Mouse (Mus musculus): ENCODE data around the gene Prss32. TPM values are rescaled to one million over a fixed set of nuclear protein-coding genes. Genes with fewer than 3 reads are reported as not detected.

The Prss32 gene
- total RNA-seq (2022) = not detected

DNA sequence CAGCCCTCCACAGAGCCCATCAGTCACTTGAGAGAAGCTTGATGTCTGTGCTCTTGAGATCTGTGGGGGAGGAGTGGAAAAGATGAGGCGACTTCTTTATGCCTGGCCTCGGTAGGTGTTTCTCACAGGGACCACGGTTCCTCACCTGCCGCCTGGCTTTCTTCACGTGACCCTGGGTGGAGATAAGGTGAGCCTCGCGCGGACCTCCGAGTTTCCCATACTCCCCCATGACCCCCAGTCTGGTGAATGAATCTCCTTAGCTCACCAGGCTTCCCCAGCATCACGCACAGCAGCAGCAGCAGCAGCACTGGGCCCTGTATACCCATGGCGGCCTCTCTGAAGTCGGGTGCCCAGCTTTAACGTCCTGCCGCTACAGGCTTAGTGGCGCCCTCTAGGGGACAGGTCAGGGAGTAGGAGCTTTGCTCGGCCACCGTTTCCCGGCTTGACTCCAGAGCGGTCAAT lies at the start of gene Prss32, which contains the start of gene Prss41:
TSS of gene Prss32 (plus strand) at position 44 of the 462 bp plus-strand sequence.
TSS of gene Prss41 (minus strand) at position 361 of the 462 bp plus-strand sequence.
- DNase-seq (ENCODE audit: low spot score) = no peak

GRCm38 (mm10) chr17:23795323-23795722 lies 48.3 kb upstream of the Prss32 start:
- no peak for DNase-seq (ENCODE audit: low spot score)

DNA sequence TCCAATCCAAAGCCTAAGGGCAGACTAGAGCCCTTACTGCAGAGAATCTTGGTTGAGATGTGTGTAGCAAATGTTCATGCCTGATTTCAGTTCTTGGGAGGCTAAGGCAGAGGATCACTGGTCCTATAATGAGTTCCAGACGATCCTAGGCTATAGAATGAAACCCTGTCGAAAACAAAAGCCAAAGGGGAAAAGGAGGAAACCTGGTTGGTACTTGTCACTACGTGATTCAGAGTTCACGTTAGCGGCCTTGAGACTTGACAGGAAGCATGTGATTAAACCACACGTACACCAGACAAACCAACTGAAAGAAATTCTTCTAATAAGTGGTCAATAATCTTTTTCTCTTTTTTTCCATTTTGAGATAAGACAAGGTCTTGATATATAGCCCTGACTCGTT lies 46.3 kb upstream of the Prss32 start:
- DNase-seq (ENCODE audit: low spot score) = no peak

DNA sequence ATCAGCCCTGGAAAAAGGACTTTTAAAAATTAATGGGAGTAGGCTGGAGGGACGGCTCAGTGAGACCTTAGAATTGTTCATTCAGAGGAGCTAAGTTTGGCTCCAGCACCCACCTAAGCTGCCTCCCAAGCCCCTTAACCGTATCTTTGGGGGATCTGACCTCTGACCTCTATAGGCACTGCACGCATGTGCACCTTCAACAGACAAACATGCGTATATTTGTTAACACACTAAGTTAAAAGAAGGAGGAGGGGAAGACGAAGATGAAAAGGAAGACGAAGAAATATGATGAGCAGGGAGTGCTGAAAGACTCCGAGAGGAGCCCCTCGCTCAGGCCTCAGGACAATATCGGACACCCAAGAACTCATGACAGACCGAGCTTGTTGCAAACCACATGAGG lies 42.0 kb upstream of the Prss32 start:
- no peak for DNase-seq (ENCODE audit: low spot score)

- peak; percentile 98 for DNase-seq (ENCODE audit: low spot score)
These were observed 40.8 kb upstream of the Prss32 start for GRCm38 (mm10) chr17:23802746-23803365.

DNA sequence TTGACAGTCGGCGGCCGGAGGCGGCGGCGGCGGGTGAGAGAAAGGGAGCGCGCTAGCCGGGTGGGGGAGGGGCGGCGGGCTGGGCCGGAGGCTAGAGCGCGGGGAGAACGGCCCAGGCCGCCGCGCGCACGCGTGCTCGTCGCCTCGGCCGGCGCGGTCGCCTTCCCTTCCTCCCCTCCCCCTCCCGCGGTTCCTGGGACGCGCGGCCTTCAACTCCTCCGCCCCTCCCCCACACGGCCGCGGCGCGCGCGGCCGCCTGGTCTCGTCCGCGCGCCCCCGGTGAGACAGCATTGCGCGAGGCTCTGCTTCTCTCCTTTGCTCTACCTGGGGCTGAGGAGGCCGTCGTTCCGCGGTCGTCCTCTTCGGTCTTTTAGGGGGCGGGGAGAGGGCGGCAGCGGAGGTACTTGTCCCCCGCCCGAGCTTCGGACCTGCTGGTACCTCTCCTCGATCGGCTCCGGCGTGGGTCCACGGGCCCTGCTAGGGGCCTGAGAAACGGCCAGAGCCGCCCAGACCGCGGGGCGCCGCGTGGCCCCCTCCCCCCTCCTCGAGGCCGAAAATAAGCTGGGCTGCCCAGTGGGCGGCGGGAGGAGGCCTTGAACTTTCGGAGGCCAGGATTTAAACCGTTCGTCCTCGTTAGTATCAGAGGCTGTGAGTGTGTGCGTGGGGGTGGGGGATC lies 40.2 kb upstream of the Prss32 start:
- no peak for DNase-seq (ENCODE audit: low spot score)

DNA sequence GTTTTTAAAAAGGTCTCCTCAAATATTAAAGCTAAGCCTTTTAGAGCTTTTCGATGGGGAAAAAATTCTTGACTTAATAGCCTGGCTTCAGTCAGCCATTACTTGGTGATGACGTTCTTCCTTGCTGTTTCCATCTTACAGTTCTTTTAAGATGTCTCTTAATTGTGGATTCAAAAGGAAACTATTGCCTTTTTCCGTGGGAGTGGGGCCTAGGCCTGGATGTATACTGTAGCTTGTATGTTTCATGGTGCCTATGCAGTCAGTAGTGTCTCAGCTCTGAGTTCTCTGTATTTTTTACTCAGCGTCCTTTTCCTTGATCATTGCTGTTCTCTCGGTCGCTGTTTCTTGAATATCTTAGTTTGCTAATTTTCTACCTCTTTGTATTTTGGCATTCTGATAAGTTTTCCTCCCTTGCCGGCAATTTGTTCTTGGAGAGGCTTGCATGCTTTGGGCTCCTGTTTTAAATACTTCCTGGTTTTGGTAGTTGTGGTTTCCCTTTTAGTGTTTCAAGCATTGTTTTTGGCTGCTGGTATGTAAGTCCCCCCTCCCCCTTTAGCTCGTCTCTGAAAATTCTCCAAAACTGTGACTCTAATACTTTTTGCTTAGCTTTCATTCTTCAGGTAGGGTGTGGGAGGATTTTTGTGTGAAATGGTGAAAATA lies 39.1 kb upstream of the Prss32 start:
- no peak for DNase-seq (ENCODE audit: low spot score)

- no peak for DNase-seq (ENCODE audit: low spot score)
These were observed 36.8 kb upstream of the Prss32 start for GRCm38 (mm10) chr17:23806867-23807266.

GRCm38 (mm10) chr17:23807918-23808317 lies 35.7 kb upstream of the Prss32 start:
- DNase-seq (ENCODE audit: low spot score) = no peak

GRCm38 (mm10) chr17:23815641-23816040 lies 28.0 kb upstream of the Prss32 start:
- no peak for DNase-seq (ENCODE audit: low spot score)

DNA sequence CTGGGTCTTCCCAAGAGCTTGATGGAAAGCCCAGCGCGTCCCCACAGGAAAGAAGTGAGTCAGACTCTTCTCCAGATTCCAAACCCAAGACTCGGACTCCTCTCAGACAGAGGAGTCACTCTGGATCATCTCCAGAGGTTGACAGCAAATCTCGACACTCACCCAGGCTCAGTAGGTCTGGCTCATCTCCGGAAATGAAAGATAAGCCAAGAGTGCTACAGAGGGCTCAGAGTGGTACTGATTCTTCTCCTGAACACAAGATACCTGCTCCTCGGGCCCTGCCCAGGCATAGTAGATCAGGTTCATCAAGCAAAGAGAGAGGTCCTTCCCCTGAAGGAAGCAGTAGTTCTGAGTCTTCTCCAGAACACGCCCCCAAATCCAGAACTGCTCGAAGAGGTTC lies 25.1 kb upstream of the Prss32 start:
- DNase-seq (ENCODE audit: low spot score) = no peak

GRCm38 (mm10) chr17:23819235-23819634 lies 24.4 kb upstream of the Prss32 start:
- no peak for DNase-seq (ENCODE audit: low spot score)

GRCm38 (mm10) chr17:23820731-23821130 lies 22.9 kb upstream of the Prss32 start:
- DNase-seq (ENCODE audit: low spot score) = no peak

DNA sequence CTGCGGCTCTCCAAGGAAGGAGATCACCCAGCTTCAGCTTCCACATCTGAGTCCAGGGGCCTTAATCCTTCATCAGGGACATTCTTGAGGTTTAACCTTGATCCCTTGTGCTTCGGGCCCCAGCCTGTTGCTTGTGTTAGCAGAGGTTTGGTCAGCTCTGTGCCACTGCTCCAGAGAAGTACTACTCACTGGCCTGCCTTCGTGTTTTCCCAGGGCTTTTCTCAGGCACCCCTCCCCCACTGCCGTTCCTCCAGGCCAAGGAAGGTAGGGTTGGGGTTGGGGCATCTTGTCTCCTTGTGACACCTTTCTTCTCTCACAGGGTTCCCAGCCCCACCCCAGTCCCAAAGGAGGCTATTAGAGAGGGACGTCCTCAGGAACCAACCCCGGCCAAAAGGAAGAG lies 21.6 kb upstream of the Prss32 start:
- DNase-seq (ENCODE audit: low spot score) = no peak

DNA sequence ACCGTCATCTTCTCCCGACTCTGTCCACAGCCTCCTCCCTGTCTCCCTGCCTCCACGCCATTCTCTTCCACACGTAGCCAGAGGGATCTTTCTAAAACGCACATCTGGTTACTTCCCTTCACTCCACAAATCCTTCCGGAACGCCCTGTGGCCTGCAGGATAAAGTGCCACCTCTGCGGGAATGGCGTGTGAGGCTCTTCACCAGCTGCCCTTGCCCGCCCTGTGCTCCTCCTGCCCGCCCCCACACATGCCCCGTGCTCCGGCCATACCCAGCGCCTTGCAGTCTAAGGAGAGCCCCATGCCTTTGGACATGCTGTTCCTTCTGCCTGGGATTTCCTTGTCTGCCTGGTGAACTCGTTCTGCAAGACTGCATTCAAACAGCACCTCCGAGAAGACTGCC lies 20.6 kb upstream of the Prss32 start:
- no peak for DNase-seq (ENCODE audit: low spot score)

- DNase-seq (ENCODE audit: low spot score) = no peak
These were observed 20.0 kb upstream of the Prss32 start for GRCm38 (mm10) chr17:23823614-23824013.

DNA sequence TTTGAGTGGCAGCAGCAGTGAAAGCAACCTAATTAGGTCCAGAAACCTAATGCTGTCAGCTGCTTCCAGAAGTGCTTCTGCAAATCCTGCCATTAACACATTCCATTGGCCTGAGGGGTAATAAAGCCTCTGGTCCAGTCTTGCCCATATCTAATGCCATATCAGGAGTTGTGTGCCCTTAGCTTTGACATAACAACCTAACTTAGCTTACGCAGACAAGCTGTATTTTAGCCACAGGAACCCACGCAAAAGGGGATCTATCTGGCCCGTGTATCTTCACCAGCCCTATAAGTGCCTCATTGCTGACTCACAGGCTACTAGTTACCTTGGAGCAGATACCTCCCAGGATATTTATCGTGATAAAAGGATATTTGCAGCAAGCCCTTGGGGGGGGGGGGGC lies 18.1 kb upstream of the Prss32 start:
- DNase-seq (ENCODE audit: low spot score) = no peak

GRCm38 (mm10) chr17:23828271-23829001 lies 15.2 kb upstream of the Prss32 start:
- peak; percentile 41 for DNase-seq (ENCODE audit: low spot score)

DNA sequence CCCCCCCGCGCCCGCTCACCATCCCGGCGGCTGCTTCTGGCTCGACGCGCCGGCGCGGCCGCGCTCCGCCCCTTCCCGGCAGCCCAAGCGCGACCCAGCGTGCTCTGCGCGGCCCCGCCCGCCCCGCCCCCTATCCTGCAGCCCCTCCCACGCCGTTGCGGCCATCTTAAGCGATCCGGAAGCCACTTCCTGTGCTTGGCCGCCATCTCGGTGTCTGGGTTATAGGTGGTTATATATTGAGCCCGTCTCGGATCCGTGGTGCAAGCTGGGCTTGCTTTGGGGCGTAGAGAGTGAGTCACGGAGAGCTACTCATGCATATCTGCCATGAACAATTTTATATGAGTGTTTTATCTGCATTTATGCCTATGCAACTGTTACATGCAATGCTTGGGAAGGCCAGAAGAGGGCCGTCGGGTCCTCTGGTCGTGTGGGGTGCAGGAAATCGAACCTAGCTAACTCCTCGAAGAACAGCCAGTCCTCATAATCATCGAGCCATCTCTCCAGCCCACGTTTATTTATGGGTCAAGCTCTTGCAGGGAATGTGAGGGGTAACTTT lies 14.5 kb upstream of the Prss32 start, which contains the start of gene Elob:
TSS of gene Elob (minus strand) at position 73 of the 556 bp plus-strand sequence.
- peak; percentile 85 for DNase-seq (ENCODE audit: low spot score)

DNA sequence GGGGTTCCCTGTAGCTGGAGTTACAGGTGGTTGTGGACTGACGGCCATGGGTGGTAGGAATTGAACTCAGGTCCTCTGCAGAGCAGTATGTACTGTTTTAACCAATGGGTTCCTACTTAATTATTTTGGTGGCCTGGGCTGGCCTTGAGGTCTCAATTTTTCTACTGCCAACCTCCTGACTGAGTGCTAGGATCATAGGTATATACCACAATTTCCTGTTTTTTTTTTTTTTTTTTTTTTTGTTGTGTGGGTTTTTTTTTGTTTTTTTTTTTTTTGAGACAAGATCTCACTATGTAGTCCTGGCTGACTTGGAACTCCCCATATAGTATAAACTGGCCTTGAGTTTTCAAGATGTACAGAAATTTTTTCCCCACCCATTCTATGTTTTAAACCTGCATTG lies 12.5 kb upstream of the Prss32 start:
- DNase-seq (ENCODE audit: low spot score) = no peak

DNA sequence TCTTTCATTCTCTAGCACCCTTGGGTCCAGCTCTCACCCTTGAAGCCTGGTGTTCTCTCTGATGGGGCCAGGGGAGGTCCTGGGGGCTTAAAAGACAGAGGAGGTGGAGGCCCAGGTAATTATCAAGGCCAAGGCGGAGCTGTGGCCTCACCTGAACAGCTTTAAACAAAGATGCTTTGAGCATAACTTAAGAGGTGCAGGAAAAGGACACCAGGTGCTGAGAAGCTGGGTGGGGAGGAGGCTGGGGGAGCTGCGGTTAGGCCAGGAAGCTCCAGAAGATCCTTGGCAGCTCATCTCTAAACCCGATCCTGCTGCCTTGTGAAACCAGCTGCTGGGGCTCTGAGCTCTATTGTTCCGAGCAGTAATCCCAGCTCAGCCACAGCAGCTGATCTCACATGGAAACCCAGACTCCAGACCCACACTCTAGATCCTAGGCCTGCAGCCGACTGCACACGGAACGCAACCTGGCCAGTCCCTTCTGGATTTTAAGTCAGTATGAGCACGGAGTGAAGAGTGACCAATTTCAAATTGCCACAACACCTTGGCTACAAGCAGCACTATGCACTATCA lies 7.6 kb upstream of the Prss32 start, which contains the start of gene Prss33:
TSS of gene Prss33 (minus strand) at position 51 of the 570 bp plus-strand sequence.
- no peak for DNase-seq (ENCODE audit: low spot score)
